Mouse (Mus musculus): Measurements from ENCODE around the gene Dffb. TPM values are rescaled to one million over a fixed set of nuclear protein-coding genes. Genes with fewer than 3 reads are reported as not detected.

Dffb gene
- total RNA-seq, 2 experiments from 2014 or later: 12.7 to 14.8 TPM

Other genes with a start within 250 kb of the Dffb start
- gene A430005L14Rik, start 17.9 kb downstream of the Dffb start, total RNA-seq (2021): 10 to 100 TPM; 25.3 to 25.6 TPM
- 10 to 100 TPM; 33.2 to 33.9 TPM for gene Cep104, start 68 bp upstream of the Dffb start, total RNA-seq (2021)
- gene Lrrc47, start 36.6 kb upstream of the Dffb start, total RNA-seq (2021): 10 to 100 TPM; 59.7 to 69.2 TPM
- 10 to 100 TPM; 10.0 to 15.0 TPM for gene Smim1, start 51.1 kb upstream of the Dffb start, total RNA-seq (2021)
- not detected for gene Ccdc27, start 67.6 kb upstream of the Dffb start, total RNA-seq (2021)
- under 1 TPM; 0.26 to 0.86 TPM for gene Trp73, start 165.1 kb upstream of the Dffb start, total RNA-seq (2021)
- 10 to 100 TPM; 31.3 to 34.8 TPM for gene Wrap73, start 167.2 kb upstream of the Dffb start, total RNA-seq (2021)
- gene Tprgl, start 185.5 kb upstream of the Dffb start, total RNA-seq (2021): 100 to 1,000 TPM; 172 to 194 TPM
- 1 to 10 TPM; 2.5 to 5.0 TPM for gene Megf6, start 195.6 kb upstream of the Dffb start, total RNA-seq (2021)

Data from left cerebral cortex, adult 18-20 months (tissue).